Mouse (Mus musculus) cerebellum, postnatal 4 days (tissue): ENCODE results near the gene Vmn2r113.
"Not testable (repeated sequence)": the region's sequence is repeated elsewhere in the genome, so short reads cannot be mapped to it uniquely, and the experiment has no call there.

ENCODE experiments used
- DNase-seq, 2 experiments: peaks; one replicate each; pipeline ENCODE4 v3.0.0; 2022; ENCODE audit warnings: low spot score in 2 of 2, mixed read lengths in 1 of 2

The Vmn2r113 gene

DNA sequence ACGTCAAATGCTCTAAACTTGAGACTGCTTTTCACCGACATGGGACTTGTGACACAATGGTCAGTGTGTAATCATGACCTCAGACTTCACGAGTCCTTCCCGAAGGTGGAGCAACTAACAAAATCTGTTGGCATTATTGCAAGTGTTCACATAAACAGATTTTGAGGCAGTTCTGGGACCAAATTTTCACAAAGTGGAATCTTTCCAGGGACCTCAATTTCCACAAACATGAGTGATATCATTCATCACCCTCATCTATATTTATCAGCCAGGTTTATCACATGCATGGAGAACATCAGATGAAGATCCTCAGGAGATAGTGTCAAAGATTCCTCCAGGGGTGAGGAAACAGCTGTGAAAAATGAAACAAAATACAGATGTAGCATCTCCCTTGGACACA lies at the start of gene Vmn2r113:
Gene Vmn2r113, plus strand, starts transcription at position 301 of the 400 bp plus-strand sequence.
- DNase-seq = not testable (repeated sequence)
